Mouse (Mus musculus) erythroblast, embryonic 14.5 days (primary cell): Measurements from ENCODE around the gene A630095N17Rik.
A peak's percentile ranks its signal among the peaks of the same experiment; 100 is the strongest.

Source experiments
- GATA1 ChIP-seq: IDR thresholded peaks from 2 replicates; pipeline ENCODE4 v1.6.1; 2012; ENCODE audit warnings: low read length, inconsistent platforms, mixed read lengths
- TAL1 ChIP-seq: IDR thresholded peaks from 3 replicates; pipeline ENCODE4 v1.6.1; 2012; ENCODE audit warnings: low read length, inconsistent platforms, mixed read lengths

DNA sequence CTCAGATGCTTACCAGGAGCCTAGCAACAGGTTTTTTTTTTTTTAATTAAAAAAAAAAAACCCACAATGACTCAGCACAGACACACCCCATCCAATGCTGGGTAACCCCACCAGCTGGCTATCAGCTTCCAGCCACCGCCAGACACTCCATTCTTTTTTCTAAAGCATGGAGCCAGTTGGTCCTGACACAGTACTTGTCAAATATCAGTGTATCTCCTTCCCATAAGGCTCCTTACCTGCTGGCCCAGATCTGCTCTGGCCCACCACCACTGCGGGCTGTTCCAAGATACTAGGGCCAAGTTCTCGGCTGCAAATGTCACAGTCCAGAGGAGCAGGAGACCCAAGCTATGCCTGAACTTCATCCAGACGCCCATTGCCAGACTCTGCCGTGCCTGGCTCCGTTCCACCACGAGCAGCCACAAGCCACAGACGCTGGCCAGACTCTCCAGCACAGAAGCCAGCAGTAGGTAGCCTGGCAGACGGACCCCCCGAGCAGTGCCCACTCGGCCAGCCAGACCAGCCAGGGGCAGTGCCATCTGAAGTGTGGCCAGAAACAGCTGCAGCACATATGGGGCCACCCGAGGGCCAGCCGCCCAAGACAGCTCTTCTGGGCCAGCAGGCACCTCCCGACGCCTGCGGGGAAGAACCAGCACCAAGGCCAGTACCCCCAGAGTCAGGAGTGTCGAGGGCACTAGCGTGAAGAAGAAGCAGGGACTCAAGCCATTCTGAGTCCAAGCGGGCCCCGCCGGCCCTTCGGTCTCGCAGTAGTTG is 52.4 kb downstream of the A630095N17Rik start:
- peak; percentile 30; the same call in 1 of the 2 replicates for TF ChIP-seq GATA1
- peak; percentile 50; the same call in 2 of the 3 replicates for TF ChIP-seq TAL1
